Mouse (Mus musculus) neural tube, embryonic 11.5 days (tissue): ENCODE data around the gene Higd1a. TPM values are rescaled to one million over a fixed set of nuclear protein-coding genes. Genes with fewer than 3 reads are reported as not detected.

Experiments used
- ATAC-seq: fragments of 200-750 bp; cut with Nextera tagmentation; 2 replicates; pipeline ENCODE4 v1.8.0; 2017; ENCODE audit warnings: moderate number of reproducible peaks, mild to moderate bottlenecking, moderate TSS enrichment, moderate library complexity; ENCODE audit not compliant: insufficient read depth, low FRiP score, low TSS enrichment
- DNase-seq: peaks from one replicate; pipeline ENCODE4 v3.0.0-alpha.2; 2015; ENCODE audit warnings: low spot score
- H3K27ac ChIP-seq: fragments of 300-500 bp; sonication (generic); 2 replicates; pipeline ENCODE4 v1.5.1; 2014; ENCODE audit warnings: low read depth, mild to moderate bottlenecking, low read length
- H3K27me3 ChIP-seq: fragments of 300-500 bp; sonication (generic); 2 replicates; pipeline ENCODE4 v1.6.1; 2014; ENCODE audit warnings: mild to moderate bottlenecking, low read length, mixed read lengths; ENCODE audit not compliant: control insufficient read depth, insufficient read depth
- H3K36me3 ChIP-seq: fragments of 300-500 bp; sonication (generic); 2 replicates; pipeline ENCODE4 v1.6.1; 2014; ENCODE audit warnings: mild to moderate bottlenecking, low read length, moderate library complexity, mixed read lengths; ENCODE audit not compliant: control insufficient read depth, insufficient read depth
- H3K4me1 ChIP-seq: fragments of 300-500 bp; sonication (generic); 2 replicates; pipeline ENCODE4 v1.6.1; 2014; ENCODE audit warnings: low read length, mixed read lengths; ENCODE audit not compliant: control insufficient read depth, insufficient read depth
- H3K4me2 ChIP-seq: fragments of 300-500 bp; sonication (generic); 2 replicates; pipeline ENCODE4 v1.6.1; 2014; ENCODE audit warnings: low read depth, mild to moderate bottlenecking, moderate library complexity
- H3K4me3 ChIP-seq: fragments of 300-500 bp; sonication (generic); 2 replicates; pipeline ENCODE4 v1.5.1; 2014; ENCODE audit warnings: low read depth, low read length
- H3K9ac ChIP-seq: fragments of 300-500 bp; sonication (generic); 2 replicates; pipeline ENCODE4 v1.6.1; 2014; ENCODE audit warnings: mild to moderate bottlenecking, low read length
- H3K9me3 ChIP-seq: fragments of 300-500 bp; sonication (generic); 2 replicates; pipeline ENCODE4 v1.6.1; 2016; ENCODE audit warnings: low read length; ENCODE audit not compliant: control insufficient read depth
- WGBS: fragments of 180-500 bp; shearing (Covaris S2); extraction: QIAGEN DNeasy Blood & Tissue Kit; methylation state at CpG from one replicate; pipeline ENCODE4 v1.1.7; 2014; 5-methylcytosine and 5-hydroxymethylcytosine counted together
- polyA plus RNA-seq: library from polyadenylated mRNA; unstranded; fragments of >200 nt; fragmentation: Nextera tagmentation; extraction: Ambion mirVana; gene quantifications from 2 replicates; pipeline ENCODE4 v1.2.1, GENCODE M21; 2014

Higd1a gene
- polyA plus RNA-seq, 1 experiment from 2014 or later = 151 TPM

DNA sequence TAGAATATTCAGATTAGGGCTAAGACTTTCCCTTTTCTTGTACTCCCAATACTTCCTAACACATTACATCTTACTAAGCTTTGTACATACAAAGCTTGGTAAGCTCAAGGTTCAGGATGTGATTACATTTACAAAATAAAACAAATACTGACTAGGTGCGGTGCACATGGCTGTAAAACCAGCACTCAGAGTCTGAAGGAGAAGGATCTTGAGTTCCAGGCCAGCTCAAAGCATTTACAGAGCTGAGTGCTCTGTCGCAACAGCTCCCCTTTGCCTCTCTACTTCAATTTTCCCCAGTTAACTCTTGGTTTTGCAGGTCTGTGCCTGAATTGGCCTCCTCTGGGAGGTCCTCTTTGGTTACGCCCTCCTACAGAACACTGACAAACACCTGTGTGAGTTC lies 3.9 kb downstream of the Higd1a start:
- 97% methylated on average over 3 of the region's 3 CpGs for WGBS
- Histone ChIP-seq H3K4me3 (no peak overlapping the region), H3K4me2 (no peak overlapping the region), H3K27ac (no peak overlapping the region), H3K9me3 (no peaks in the 10 kb centered on the region), H3K9ac (no peak overlapping the region), H3K36me3 (no peaks in the 10 kb centered on the region), H3K4me1 (no peaks in the 10 kb centered on the region; the same call in 1 of the 2 replicates), H3K27me3 (no peaks in the 10 kb centered on the region)
- DNase-seq = no peak
- ATAC-seq = no peak

DNA sequence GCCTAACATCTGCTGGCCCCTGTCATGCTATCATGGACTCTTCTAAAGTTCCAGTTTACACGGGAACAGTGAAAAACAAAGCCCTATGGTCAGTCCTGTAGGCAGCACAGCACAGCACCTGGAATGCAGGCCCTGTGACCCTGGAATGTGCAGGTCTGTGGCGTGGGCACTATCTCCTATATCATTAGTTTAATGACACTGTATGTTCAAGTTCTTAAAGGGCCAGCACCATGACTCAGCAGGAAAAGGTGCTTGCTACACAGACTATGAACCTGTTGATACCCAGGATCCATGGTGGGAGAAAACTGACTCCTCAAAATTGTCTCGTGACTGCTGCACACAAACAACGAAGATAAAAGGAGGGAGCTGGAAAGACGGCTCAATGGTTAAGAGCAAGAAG lies 10.3 kb downstream of the Higd1a start:
- Histone ChIP-seq H3K27me3 (no peaks in the 10 kb centered on the region), H3K27ac (no peak overlapping the region), H3K36me3 (0 out of 2 replicates have a peak, but pooled peaks cover 4% of the 10 kb centered on the region), H3K4me3 (no peak overlapping the region), H3K9ac (no peak overlapping the region), H3K4me2 (no peak overlapping the region), H3K4me1 (no peaks in the 10 kb centered on the region), H3K9me3 (no peaks in the 10 kb centered on the region)
- WGBS = 80% methylated on average over 5 of the region's 5 CpGs
- no peak for ATAC-seq
- no peak for DNase-seq

DNA sequence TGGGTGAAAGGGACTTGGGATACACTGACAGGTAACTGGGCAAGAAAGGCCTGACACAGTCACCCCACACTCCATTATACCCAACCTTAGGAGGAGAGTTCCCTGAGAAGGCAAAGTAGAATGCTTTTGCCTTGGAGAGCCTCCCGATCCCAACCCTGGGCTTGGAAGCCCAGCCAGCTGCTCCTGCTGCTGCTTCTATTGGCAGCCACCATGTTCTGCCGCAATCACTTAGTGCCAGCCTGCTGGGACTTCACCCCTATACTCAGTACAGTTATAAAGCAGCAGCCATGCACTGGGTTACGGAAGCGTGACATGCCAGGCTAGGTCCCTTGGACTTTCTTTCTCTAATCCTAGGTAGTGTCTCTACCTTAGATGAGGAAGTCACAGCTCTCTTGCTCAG lies 11.0 kb downstream of the Higd1a start:
- Histone ChIP-seq H3K27ac (no peak overlapping the region), H3K4me1 (no peaks in the 10 kb centered on the region), H3K4me2 (no peak overlapping the region), H3K9me3 (no peaks in the 10 kb centered on the region), H3K27me3 (no peaks in the 10 kb centered on the region), H3K36me3 (0 out of 2 replicates have a peak, but pooled peaks cover 4% of the 10 kb centered on the region), H3K4me3 (no peak overlapping the region), H3K9ac (no peak overlapping the region)
- no peak for DNase-seq
- ATAC-seq = no peak
- WGBS = 92% methylated on average over 4 of the region's 4 CpGs

DNA sequence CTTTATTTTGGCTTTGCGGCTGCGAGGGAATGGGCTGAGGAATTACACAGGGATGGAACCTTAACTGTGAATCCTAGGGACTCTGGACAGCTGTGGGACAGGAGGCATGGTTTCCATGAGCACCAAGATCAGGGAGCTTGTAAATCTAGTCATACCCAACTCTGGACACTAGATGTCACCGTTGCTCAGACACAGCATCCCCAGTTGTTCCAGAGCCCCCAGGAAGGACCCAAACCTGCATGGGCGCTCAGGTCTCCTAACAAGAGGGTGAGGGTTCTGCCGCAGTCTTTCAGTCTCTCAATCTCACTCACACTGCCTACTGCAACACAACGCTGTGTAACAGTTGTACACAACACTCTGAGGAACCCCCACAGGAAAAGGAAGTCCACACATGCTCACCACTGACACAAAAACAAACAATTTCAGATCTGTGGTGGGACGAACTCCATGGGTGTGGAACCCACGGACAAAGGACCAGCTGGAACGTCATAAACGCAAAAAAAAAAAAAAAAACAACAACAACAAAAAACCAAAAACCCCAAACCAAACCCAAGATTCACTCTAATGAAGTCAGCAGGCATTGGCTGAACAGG lies 11.5 kb downstream of the Higd1a start:
- H3K27me3 ChIP-seq = no peaks in the 10 kb centered on the region
- H3K4me2 ChIP-seq = no peak overlapping the region
- no peak overlapping the region for H3K27ac ChIP-seq
- DNase-seq = peak; percentile 52
- 0 out of 2 replicates have a peak, but pooled peaks cover 4% of the 10 kb centered on the region for H3K36me3 ChIP-seq
- ATAC-seq = no peak
- H3K9me3 ChIP-seq = no peaks in the 10 kb centered on the region
- no peak overlapping the region for H3K4me3 ChIP-seq
- H3K9ac ChIP-seq = no peak overlapping the region
- 61% methylated on average over 10 of the region's 10 CpGs for WGBS
- H3K4me1 ChIP-seq = no peaks in the 10 kb centered on the region

DNA sequence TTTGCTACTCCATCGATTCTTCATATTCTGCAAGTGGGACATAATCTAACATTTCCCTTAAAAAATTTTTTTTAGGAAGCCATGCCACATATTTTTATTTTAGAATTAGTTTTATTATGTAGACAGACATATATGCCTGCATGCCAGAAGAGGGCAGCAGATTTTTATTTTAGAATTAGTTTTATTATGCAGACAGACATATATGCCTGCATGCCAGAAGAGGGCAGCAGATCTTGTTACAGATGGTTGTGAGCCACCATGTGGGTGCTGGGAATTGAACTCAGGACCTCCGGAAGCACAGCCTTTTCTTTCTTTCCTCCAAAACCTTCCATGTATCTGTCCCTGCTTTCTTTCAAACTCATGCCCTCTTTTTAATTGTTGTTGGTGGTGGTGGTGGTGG lies 15.2 kb downstream of the Higd1a start:
- no peaks in the 10 kb centered on the region for H3K9me3 ChIP-seq
- no peaks in the 10 kb centered on the region for H3K4me1 ChIP-seq
- H3K27me3 ChIP-seq = no peaks in the 10 kb centered on the region; the same call in 1 of the 2 replicates
- ATAC-seq = no peak
- H3K4me2 ChIP-seq = no peak overlapping the region
- no peak overlapping the region for H3K4me3 ChIP-seq
- H3K27ac ChIP-seq = no peak overlapping the region
- H3K36me3 ChIP-seq = 0 out of 2 replicates have a peak, but pooled peaks cover 2% of the 10 kb centered on the region
- 96% methylated on average over 2 of the region's 2 CpGs for WGBS
- DNase-seq = no peak
- H3K9ac ChIP-seq = no peak overlapping the region

DNA sequence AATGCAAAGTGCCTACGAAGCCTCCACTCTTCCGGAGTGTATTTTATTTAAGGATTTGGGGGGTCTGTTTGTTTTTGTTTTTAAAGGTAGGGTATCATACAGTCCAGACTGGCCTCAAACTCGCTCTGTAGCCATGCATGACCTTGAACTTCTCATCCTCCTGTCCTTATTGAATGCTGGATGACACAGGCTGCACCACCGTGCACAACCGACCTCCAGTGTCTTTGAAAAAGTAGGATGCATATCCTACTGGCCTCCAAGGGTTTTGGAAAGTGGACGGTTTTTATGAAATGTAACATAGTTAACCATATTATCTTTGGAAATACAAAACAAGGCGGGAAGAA lies 18.6 kb downstream of the Higd1a start:
- DNase-seq (no peak), ATAC-seq (no peak; the same call in 1 of the 2 replicates)
- Histone ChIP-seq H3K9ac (no peak overlapping the region), H3K27ac (no peak overlapping the region), H3K4me1 (no peaks in the 10 kb centered on the region), H3K36me3 (no peaks in the 10 kb centered on the region), H3K27me3 (no peaks in the 10 kb centered on the region; the same call in 1 of the 2 replicates), H3K4me2 (peak overlapping the region; percentile 73), H3K4me3 (peak overlapping the region; percentile 48), H3K9me3 (no peaks in the 10 kb centered on the region)
- WGBS = 43% methylated on average over 7 of the region's 7 CpGs

DNA sequence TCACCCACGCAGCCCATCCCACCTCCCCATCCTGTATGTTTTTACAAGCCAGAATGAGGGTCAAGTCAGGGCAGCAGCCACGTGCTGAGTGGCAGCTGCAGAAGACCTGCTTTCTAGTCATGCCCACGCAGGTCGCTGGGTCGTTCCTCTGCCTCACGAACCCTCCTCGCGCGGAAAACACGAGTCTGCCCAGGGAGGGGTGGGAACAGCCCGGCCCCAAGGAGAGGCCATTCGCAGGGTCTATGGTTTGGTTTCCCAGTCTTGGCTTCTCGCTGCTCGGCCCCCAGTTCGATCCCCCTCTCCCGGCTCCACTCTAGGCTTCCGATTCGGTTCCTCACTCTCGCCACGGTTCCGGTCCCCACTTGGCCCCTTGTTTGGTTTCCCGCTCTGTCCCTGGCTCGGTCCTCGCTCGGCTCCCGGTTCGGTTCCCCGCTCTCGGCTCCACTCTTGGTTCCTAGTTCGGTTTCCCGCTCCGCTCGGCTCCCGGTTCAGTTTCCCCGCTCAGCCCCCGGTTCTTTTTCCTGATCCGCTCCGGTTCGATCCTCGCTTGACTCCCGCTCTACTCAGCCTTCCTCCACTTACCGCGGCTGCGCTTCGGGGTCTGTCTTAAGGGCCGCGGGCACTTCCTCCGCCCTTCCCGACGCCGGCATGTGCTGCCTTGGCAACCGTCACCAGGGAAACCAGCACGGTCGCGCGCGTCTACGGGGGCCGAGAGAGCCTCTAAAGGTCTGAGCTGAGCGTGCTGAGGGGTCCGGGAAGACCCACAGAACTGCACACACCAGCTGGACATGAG lies 19.1 kb downstream of the Higd1a start, which contains the start of gene Ccdc13:
Gene Ccdc13 (minus strand): TSS at position 633 of the 793 bp plus-strand sequence.
- Histone ChIP-seq H3K4me1 (no peaks in the 10 kb centered on the region), H3K4me2 (peak within 1 kb of the TSS; percentile 73), H3K27me3 (no peaks in the 10 kb centered on the region; the same call in 1 of the 2 replicates), H3K9ac (peak within 1 kb of the TSS; percentile 52), H3K27ac (no peak within 1 kb of the TSS), H3K36me3 (no peaks in the 10 kb centered on the region), H3K4me3 (peak within 1 kb of the TSS; percentile 48), H3K9me3 (no peaks in the 10 kb centered on the region)
- WGBS = 4% methylated on average over 61 of the region's 61 CpGs
- DNase-seq = peak; percentile 91
- ATAC-seq = peak; percentile 95

DNA sequence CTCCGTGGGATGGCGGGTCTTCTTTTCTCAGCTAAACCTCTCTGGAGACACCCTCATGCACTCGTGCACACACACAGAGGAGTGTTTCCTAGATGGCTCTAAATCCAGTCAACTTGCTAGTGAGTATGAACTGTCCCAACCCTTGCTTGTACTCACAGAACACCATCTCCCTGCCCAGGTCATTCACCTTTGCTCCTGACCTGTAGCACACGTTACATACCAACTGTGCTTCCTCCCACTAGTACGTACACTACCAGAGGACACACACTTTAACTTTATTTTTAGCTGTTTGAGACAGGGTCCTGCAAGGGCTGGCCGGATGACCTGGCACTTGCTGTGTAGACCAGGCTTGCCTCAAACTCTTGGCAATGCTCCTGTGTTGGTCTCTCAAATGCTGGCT lies 20.2 kb downstream of the Higd1a start:
- no peaks in the 10 kb centered on the region for H3K36me3 ChIP-seq
- H3K9me3 ChIP-seq = no peaks in the 10 kb centered on the region
- DNase-seq (no peak), ATAC-seq (no peak)
- no peak overlapping the region for H3K27ac ChIP-seq
- H3K27me3 ChIP-seq = no peaks in the 10 kb centered on the region; the same call in 1 of the 2 replicates
- WGBS = 94% methylated on average over 6 of the region's 6 CpGs
- H3K4me3 ChIP-seq = no peak overlapping the region
- H3K4me2 ChIP-seq = no peak overlapping the region
- no peak overlapping the region for H3K9ac ChIP-seq
- no peaks in the 10 kb centered on the region for H3K4me1 ChIP-seq

DNA sequence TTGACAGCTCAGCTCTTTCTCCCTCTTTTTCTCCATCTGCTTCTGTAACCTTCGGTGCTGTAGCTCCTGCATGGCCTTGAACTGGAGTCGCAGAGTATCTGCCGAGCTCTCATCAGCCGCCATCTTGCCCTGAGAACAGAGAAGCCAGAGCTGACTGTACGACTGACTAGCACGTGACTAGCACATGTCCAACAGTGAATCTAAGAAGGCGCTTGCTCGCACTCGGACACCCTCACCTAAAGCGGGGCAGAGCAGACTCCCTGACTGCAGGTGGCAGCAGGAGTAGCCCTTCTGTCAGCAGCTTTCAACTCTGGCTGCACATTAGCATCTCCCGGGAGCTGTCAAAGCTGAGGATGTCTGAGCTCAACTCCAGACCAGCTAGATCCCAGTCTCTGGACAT lies 24.3 kb downstream of the Higd1a start:
- H3K4me3 ChIP-seq = no peak overlapping the region
- ATAC-seq (no peak), DNase-seq (no peak)
- no peak overlapping the region for H3K4me2 ChIP-seq
- H3K36me3 ChIP-seq = no peaks in the 10 kb centered on the region
- H3K9ac ChIP-seq = no peak overlapping the region
- no peaks in the 10 kb centered on the region for H3K4me1 ChIP-seq
- no peak overlapping the region for H3K27ac ChIP-seq
- WGBS = 88% methylated on average over 11 of the region's 11 CpGs
- no peaks in the 10 kb centered on the region for H3K9me3 ChIP-seq
- no peaks in the 10 kb centered on the region; the same call in 1 of the 2 replicates for H3K27me3 ChIP-seq
